Mouse (Mus musculus) hindbrain, postnatal 0 days (tissue): ENCODE results near the gene Gja5. TPM values are rescaled to one million over a fixed set of nuclear protein-coding genes. Genes with fewer than 3 reads are reported as not detected.

ENCODE experiments used
- ATAC-seq: fragments of 200-750 bp; cut with Nextera tagmentation; 2 replicates; pipeline ENCODE4 v1.8.0; 2017; ENCODE audit warnings: mild to moderate bottlenecking, moderate TSS enrichment, moderate library complexity
- DNase-seq: peaks from one replicate; pipeline ENCODE4 v3.0.0-alpha.2; 2015; ENCODE audit warnings: low spot score
- H3K27ac ChIP-seq: fragments of 300-500 bp; sonication (generic); 2 replicates; pipeline ENCODE4 v1.5.1; 2014; ENCODE audit warnings: mild to moderate bottlenecking
- H3K27me3 ChIP-seq: fragments of 300-500 bp; sonication (generic); 2 replicates; pipeline ENCODE4 v1.6.1; 2014; ENCODE audit warnings: low read length, mixed read lengths; ENCODE audit not compliant: insufficient read depth
- H3K36me3 ChIP-seq: fragments of 300-500 bp; sonication (generic); 2 replicates; pipeline ENCODE4 v1.6.1; 2014; ENCODE audit warnings: low read length, mixed read lengths; ENCODE audit not compliant: insufficient read depth
- H3K4me1 ChIP-seq: fragments of 300-500 bp; sonication (generic); 2 replicates; pipeline ENCODE4 v1.6.1; 2014; ENCODE audit warnings: antibody characterized with exemption, low read length, mixed read lengths; ENCODE audit not compliant: insufficient read depth
- H3K4me2 ChIP-seq: fragments of 300-500 bp; sonication (generic); 2 replicates; pipeline ENCODE4 v1.6.1; 2014; ENCODE audit warnings: low read depth, mild to moderate bottlenecking, low read length, moderate library complexity, mixed read lengths
- H3K4me3 ChIP-seq: fragments of 300-500 bp; sonication (generic); 2 replicates; pipeline ENCODE4 v1.5.1; 2014; ENCODE audit warnings: low read length
- H3K9ac ChIP-seq: fragments of 300-500 bp; sonication (generic); replicated peaks from 2 replicates; pipeline ENCODE4 v1.6.1; 2014; ENCODE audit warnings: mild to moderate bottlenecking, low read length, moderate library complexity, mixed read lengths
- H3K9me3 ChIP-seq: fragments of 300-500 bp; sonication (generic); 2 replicates; pipeline ENCODE4 v1.6.1; 2016; ENCODE audit warnings: low read length, mixed read lengths
- CTCF ChIP-seq: IDR thresholded peaks from 2 replicates; pipeline ENCODE4 v1.5.1; 2016; ENCODE audit warnings: antibody characterized with exemption, control low read depth, low read depth
- WGBS: fragments of 180-500 bp; shearing (Covaris S2); extraction: QIAGEN DNeasy Blood & Tissue Kit; methylation state at CpG from one replicate; pipeline ENCODE4 v1.1.7; 2014; 5-methylcytosine and 5-hydroxymethylcytosine counted together
- polyA plus RNA-seq: library from polyadenylated mRNA; unstranded; fragments of >200 nt; fragmentation: Nextera tagmentation; extraction: Ambion mirVana; gene quantifications from 2 replicates; pipeline ENCODE4 v1.2.1, GENCODE M21; 2015
- total RNA-seq: library from RNA; depleted of rRNA; stranded (reverse); fragments of >200 nt; gene quantifications from 2 replicates; pipeline ENCODE4 v1.2.3, GENCODE M21; 2014

Gja5 gene
- total and polyA plus RNA-seq, 2 experiments from 2014 or later: 1.2 to 2.6 TPM

GRCm38 (mm10) chr3:97004509-97004908 lies 100.0 kb downstream of the Gja5 start:
- H3K27ac ChIP-seq: no peak overlapping the region
- H3K27me3 ChIP-seq: no peaks in the 10 kb centered on the region
- WGBS: 82% methylated on average over 4 of the region's 4 CpGs
- H3K9ac ChIP-seq: no peak overlapping the region
- no peaks in the 10 kb centered on the region for H3K9me3 ChIP-seq
- no peak for TF ChIP-seq CTCF
- ATAC-seq (no peak), DNase-seq (no peak)
- H3K4me1 ChIP-seq: no peaks in the 10 kb centered on the region
- H3K36me3 ChIP-seq: no peaks in the 10 kb centered on the region
- no peak overlapping the region for H3K4me2 ChIP-seq
- H3K4me3 ChIP-seq: no peak overlapping the region

DNA sequence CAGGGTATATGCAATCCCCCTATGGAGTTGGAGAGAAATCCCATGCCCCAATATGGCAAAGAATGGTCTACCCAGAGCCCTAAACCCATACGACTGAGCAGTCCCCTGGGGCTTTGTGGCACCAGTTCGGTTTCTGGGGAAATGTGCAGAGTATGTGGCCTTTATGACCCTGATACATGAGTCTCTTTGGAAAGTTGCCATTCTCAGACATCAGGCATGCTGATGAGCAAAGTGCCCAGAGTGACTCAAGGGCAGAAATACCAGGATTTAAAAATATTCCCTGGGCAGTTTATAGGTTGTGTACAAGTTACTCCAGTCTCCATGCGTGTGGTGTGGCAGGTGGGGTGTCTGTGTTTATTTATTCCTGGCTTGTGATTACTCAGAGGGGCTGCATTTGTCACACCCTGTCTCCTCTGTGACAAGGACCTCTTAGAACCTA lies 102.5 kb downstream of the Gja5 start:
- ATAC-seq: no peak
- no peaks in the 10 kb centered on the region for H3K36me3 ChIP-seq
- H3K4me2 ChIP-seq: no peak overlapping the region
- H3K9me3 ChIP-seq: no peaks in the 10 kb centered on the region
- H3K27me3 ChIP-seq: no peaks in the 10 kb centered on the region
- H3K4me1 ChIP-seq: no peaks in the 10 kb centered on the region
- WGBS: 45% methylated on average over 3 of the region's 3 CpGs
- no peak overlapping the region for H3K4me3 ChIP-seq
- no peak overlapping the region for H3K9ac ChIP-seq
- H3K27ac ChIP-seq: no peak overlapping the region
- DNase-seq: no peak
- no peak for TF ChIP-seq CTCF

- Histone ChIP-seq H3K9me3 (no peaks in the 10 kb centered on the region), H3K36me3 (no peaks in the 10 kb centered on the region), H3K27ac (no peak overlapping the region), H3K4me2 (no peak overlapping the region), H3K9ac (no peak overlapping the region), H3K27me3 (no peaks in the 10 kb centered on the region), H3K4me1 (no peaks in the 10 kb centered on the region), H3K4me3 (no peak overlapping the region)
- 71% methylated on average over 5 of the region's 5 CpGs for WGBS
- no peak for DNase-seq
- ATAC-seq: no peak
- TF ChIP-seq CTCF: no peak
Measured at GRCm38 (mm10) chr3:97025226-97025625, 120.7 kb downstream of the Gja5 start.

GRCm38 (mm10) chr3:97032053-97032496 lies 127.6 kb downstream of the Gja5 start:
- DNase-seq (no peak), ATAC-seq (0 out of 2 replicates have a peak, but pooled peaks have one; percentile 32)
- peak overlapping the region; percentile 21 for H3K4me3 ChIP-seq
- TF ChIP-seq CTCF: no peak
- H3K9ac ChIP-seq: no peak overlapping the region; the same call in 1 of the 2 replicates
- peak overlapping the region; percentile 54 for H3K4me2 ChIP-seq
- no peaks in the 10 kb centered on the region for H3K4me1 ChIP-seq
- H3K9me3 ChIP-seq: no peaks in the 10 kb centered on the region
- H3K27me3 ChIP-seq: no peaks in the 10 kb centered on the region; the same call in 1 of the 2 replicates
- WGBS: 2% methylated on average over 10 of the region's 10 CpGs
- no peaks in the 10 kb centered on the region for H3K36me3 ChIP-seq
- no peak overlapping the region for H3K27ac ChIP-seq

- no peak overlapping the region for H3K27ac ChIP-seq
- H3K4me3 ChIP-seq: no peak overlapping the region
- ATAC-seq: no peak
- no peaks in the 10 kb centered on the region for H3K4me1 ChIP-seq
- no peak for TF ChIP-seq CTCF
- 82% methylated on average over 3 of the region's 3 CpGs for WGBS
- no peaks in the 10 kb centered on the region for H3K36me3 ChIP-seq
- DNase-seq: no peak
- H3K27me3 ChIP-seq: no peaks in the 10 kb centered on the region; the same call in 1 of the 2 replicates
- H3K9me3 ChIP-seq: no peaks in the 10 kb centered on the region
- H3K9ac ChIP-seq: no peak overlapping the region
- H3K4me2 ChIP-seq: no peak overlapping the region
Measured at GRCm38 (mm10) chr3:97035558-97035957, 131.1 kb downstream of the Gja5 start.

DNA sequence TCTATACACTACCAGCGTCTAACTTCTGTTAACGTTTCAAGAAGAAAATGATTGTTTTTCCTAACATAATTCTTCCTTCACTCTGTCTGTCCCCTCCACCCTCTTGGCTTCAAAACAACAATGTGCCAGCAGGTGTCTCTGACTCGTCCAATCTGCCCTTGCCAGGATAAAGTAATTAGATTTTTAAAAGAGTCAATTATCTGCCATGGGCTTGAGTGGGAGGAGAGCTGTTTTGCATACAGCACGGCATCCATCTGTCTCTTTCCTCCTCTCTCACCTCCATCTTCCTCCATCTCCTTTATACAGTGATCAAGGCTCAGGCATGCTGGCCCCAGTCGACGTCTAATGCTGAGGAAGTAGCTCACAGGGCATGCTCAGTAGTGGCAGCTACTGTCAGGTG lies 132.6 kb downstream of the Gja5 start:
- peak; percentile 51; the same call in 1 of the 2 replicates for ATAC-seq
- H3K36me3 ChIP-seq: no peaks in the 10 kb centered on the region
- TF ChIP-seq CTCF: no peak
- H3K4me1 ChIP-seq: no peaks in the 10 kb centered on the region
- no peaks in the 10 kb centered on the region; the same call in 1 of the 2 replicates for H3K27me3 ChIP-seq
- no peak overlapping the region for H3K27ac ChIP-seq
- no peak overlapping the region for H3K9ac ChIP-seq
- no peak overlapping the region for H3K4me2 ChIP-seq
- no peaks in the 10 kb centered on the region for H3K9me3 ChIP-seq
- 27% methylated on average over 6 of the region's 6 CpGs for WGBS
- no peak overlapping the region for H3K4me3 ChIP-seq
- DNase-seq: peak; percentile 12

- TF ChIP-seq CTCF: no peak
- H3K27me3 ChIP-seq: no peaks in the 10 kb centered on the region
- H3K9me3 ChIP-seq: no peaks in the 10 kb centered on the region
- no peak overlapping the region for H3K4me3 ChIP-seq
- H3K4me1 ChIP-seq: no peaks in the 10 kb centered on the region
- no peak overlapping the region for H3K4me2 ChIP-seq
- H3K9ac ChIP-seq: no peak overlapping the region
- no peaks in the 10 kb centered on the region for H3K36me3 ChIP-seq
- DNase-seq: no peak
- ATAC-seq: no peak
- no peak overlapping the region for H3K27ac ChIP-seq
- 87% methylated on average over 6 of the region's 6 CpGs for WGBS
Measured at GRCm38 (mm10) chr3:97039721-97040120, 135.2 kb downstream of the Gja5 start.
